Mouse (Mus musculus): ENCODE measurements around the gene Anxa11. TPM values are rescaled to one million over a fixed set of nuclear protein-coding genes. Genes with fewer than 3 reads are reported as not detected.

Gene Anxa11
- total and polyA plus RNA-seq, 2 experiments from 2014 or later = 4.2 to 4.5 TPM

DNA sequence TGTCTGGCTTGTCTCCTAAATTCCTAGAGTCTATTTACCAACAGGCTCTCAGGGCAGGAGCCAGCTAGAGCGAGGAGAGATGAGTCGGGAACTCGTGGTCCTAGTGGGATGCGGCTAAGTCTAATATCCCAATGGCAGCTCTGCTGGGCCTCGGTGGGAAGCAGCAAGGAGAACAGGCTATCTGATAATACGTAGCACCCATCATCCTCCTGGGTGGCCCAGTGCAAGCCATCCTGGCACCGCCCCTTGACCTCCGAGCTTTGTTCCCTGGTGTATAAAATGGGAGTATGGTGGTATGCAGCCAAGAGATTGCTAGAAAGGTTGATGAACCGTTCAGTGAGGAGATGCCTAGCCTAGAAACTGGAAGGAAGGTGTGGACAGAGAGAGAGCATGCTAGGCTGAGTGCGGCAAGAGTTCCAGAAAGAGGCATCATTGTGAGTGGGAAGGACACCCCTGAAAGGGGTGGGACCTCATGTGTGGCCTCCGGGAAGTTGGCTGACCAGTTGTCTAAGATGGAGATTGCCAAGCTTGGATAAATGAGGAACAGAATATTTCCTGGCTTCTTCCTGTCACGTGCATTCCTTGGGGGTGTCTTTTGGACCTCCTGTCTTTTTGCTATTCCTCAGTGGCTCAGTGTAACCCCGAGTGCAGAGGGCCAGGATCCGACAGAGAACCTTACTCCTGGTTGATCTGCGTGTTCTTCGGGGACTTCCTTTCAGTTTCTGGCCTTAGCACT, 11.9 kb downstream of the Anxa11 start:
- no peak overlapping the region for H3K4me3 ChIP-seq (ENCODE audit: low read length)
- no peak for TF ChIP-seq CTCF (IDR thresholded peaks at IDR 0.05; ENCODE audit: low read depth)
- H3K4me2 ChIP-seq (ENCODE audit: low read depth, low read length) = no peak overlapping the region
- DNase-seq (ENCODE audit: low spot score) (no peak), ATAC-seq (no peak)
- no peaks in the 10 kb centered on the region for H3K4me1 ChIP-seq (ENCODE audit: insufficient read depth, low read length)
- H3K27me3 ChIP-seq (ENCODE audit: insufficient read depth, low read length) = no peaks in the 10 kb centered on the region
- H3K27ac ChIP-seq = no peak overlapping the region
- 90% methylated on average over 16 of the region's 16 CpGs for WGBS
- H3K9ac ChIP-seq (replicated peaks; ENCODE audit: low read length) = no peak overlapping the region
- no peaks in the 10 kb centered on the region for H3K9me3 ChIP-seq (ENCODE audit: low read length)
- no peaks in the 10 kb centered on the region for H3K36me3 ChIP-seq (ENCODE audit: insufficient read depth, low read length)

DNA sequence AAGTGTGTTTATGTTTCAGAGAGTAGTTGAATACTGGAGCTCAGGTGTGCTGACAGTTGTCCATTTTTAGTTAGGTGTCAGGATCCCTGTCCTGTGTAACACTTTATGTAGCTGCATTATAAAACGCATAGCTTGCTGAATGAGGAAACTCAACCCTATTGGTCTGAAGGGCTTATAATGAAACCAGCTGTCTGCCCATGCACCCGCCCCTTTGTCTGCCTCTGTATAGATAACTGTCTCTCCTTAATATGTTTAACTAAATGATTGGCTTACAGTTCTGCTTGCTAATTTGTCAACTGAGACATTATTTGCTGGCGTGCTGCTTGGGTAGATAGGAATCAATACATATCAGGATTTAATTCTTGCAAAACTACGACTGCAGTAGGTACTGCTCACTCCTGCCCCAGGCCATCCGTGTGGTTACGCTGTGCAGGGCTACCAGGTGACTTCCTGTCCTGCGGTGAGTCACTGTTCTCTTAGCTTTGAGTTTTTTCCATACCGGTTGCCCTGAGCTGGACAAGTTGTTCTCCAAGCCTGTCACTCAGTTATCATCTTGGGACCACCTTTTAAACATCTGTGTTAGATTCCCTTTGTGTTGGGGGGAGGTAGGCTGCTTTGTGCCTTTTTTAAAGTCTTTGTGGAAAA, 13.4 kb downstream of the Anxa11 start:
- Histone ChIP-seq H3K4me3 (ENCODE audit: low read length) (no peak overlapping the region), H3K4me1 (ENCODE audit: insufficient read depth, low read length) (no peaks in the 10 kb centered on the region), H3K27me3 (ENCODE audit: insufficient read depth, low read length) (no peaks in the 10 kb centered on the region), H3K9me3 (ENCODE audit: low read length) (no peaks in the 10 kb centered on the region), H3K27ac (no peak overlapping the region), H3K36me3 (ENCODE audit: insufficient read depth, low read length) (no peaks in the 10 kb centered on the region), H3K4me2 (ENCODE audit: low read depth, low read length) (no peak overlapping the region), H3K9ac (replicated peaks; ENCODE audit: low read length) (no peak overlapping the region)
- TF ChIP-seq CTCF (IDR thresholded peaks at IDR 0.05; ENCODE audit: low read depth) = no peak
- no peak for ATAC-seq
- DNase-seq (ENCODE audit: low spot score) = no peak
- 71% methylated on average over 8 of the region's 8 CpGs for WGBS

DNA sequence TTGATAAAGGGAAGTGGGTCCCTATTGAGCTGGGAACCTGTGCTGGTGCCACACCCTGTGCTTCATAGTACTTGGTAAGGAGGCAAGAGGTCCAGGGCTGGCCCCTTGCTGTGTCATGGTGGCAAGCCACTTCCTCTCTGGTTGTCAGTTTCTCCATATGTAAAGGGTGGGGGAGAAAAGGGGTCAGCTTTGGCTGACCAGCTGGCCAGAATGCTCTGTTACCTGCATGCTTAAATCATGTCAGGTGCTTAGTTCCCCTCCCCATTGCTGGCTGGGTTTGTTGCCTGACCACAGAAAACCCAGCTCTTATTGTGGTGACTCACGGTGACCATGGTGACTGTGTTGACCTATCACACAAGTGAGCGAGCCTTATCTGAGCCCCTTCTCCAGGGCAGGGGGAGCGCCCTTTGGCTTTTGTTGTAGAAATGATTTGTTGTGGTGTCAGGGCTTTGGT, 15.2 kb downstream of the Anxa11 start:
- no peaks in the 10 kb centered on the region for H3K27me3 ChIP-seq (ENCODE audit: insufficient read depth, low read length)
- no peak overlapping the region for H3K27ac ChIP-seq
- WGBS = 57% methylated on average over 3 of the region's 3 CpGs
- no peak overlapping the region for H3K9ac ChIP-seq (replicated peaks; ENCODE audit: low read length)
- no peaks in the 10 kb centered on the region for H3K36me3 ChIP-seq (ENCODE audit: insufficient read depth, low read length)
- no peaks in the 10 kb centered on the region for H3K9me3 ChIP-seq (ENCODE audit: low read length)
- no peak for DNase-seq (ENCODE audit: low spot score)
- H3K4me3 ChIP-seq (ENCODE audit: low read length) = no peak overlapping the region
- TF ChIP-seq CTCF (IDR thresholded peaks at IDR 0.05; ENCODE audit: low read depth) = no peak
- no peaks in the 10 kb centered on the region for H3K4me1 ChIP-seq (ENCODE audit: insufficient read depth, low read length)
- no peak overlapping the region for H3K4me2 ChIP-seq (ENCODE audit: low read depth, low read length)
- no peak for ATAC-seq

DNA sequence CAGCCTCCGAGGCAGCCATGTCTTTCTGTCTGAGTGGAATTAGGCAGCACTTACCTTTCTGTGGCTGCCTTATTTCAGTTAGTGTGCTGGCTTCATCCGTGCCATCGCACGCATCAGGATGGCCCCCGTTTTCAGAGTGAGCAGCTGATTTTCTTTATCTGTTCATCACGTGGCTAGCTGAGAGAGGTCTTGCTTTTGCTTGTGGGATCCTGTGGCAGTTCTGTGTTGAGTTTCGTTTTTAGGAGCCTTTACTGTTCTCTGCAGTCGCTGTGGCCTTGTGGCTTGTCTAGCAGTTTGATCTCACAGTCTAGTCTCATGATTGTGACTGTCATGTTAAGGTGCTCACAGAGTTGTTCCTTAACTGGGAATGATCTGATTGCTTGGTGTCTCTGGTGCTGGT, 16.0 kb downstream of the Anxa11 start:
- Histone ChIP-seq H3K4me1 (ENCODE audit: insufficient read depth, low read length) (no peaks in the 10 kb centered on the region), H3K9me3 (ENCODE audit: low read length) (no peaks in the 10 kb centered on the region), H3K36me3 (ENCODE audit: insufficient read depth, low read length) (no peaks in the 10 kb centered on the region), H3K27ac (no peak overlapping the region), H3K27me3 (ENCODE audit: insufficient read depth, low read length) (no peaks in the 10 kb centered on the region), H3K4me3 (ENCODE audit: low read length) (no peak overlapping the region), H3K9ac (replicated peaks; ENCODE audit: low read length) (no peak overlapping the region), H3K4me2 (ENCODE audit: low read depth, low read length) (no peak overlapping the region)
- 90% methylated on average over 8 of the region's 8 CpGs for WGBS
- TF ChIP-seq CTCF (IDR thresholded peaks at IDR 0.05; ENCODE audit: low read depth) = no peak
- ATAC-seq (no peak), DNase-seq (ENCODE audit: low spot score) (no peak)

DNA sequence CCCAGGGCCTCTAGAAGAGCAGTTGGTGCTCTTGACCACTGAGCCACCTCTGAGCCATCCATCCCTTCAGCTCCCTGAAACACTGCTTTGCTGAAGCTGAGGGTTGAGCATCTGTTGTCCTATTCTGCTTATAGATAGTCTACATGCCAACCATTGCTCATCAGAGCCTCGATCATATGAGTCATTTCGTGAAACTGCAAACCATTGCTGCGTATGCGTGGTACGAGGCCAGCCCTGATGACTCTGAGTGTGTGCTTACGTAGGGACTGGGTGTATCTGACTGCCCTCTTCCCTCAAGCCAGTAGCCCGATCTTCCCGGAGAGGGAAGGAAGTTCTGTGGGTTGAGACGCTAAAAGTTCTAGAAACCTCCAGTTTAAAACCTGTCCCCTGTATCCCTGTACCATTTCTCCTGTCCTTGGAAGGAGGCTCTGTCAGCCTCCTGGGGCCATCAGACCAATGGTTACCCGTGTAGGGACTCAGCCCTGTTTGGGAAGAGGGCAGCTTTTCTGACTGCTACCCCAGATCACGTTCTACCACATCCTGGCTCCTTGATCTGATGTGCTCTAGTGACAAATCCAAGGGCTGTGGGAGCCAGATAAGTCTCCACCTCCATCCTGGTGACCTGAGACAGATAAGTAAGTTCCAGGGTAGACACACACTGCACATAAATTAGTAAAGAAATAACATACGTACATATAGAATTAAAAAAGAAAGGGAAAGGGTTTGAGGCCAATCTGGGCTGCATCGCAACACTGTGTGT, 20.0 kb downstream of the Anxa11 start:
- Histone ChIP-seq H3K4me2 (ENCODE audit: low read depth, low read length) (no peak overlapping the region), H3K36me3 (ENCODE audit: insufficient read depth, low read length) (no peaks in the 10 kb centered on the region), H3K4me3 (ENCODE audit: low read length) (no peak overlapping the region), H3K4me1 (ENCODE audit: insufficient read depth, low read length) (no peaks in the 10 kb centered on the region), H3K27me3 (ENCODE audit: insufficient read depth, low read length) (no peaks in the 10 kb centered on the region), H3K27ac (no peak overlapping the region), H3K9me3 (ENCODE audit: low read length) (no peaks in the 10 kb centered on the region), H3K9ac (replicated peaks; ENCODE audit: low read length) (no peak overlapping the region)
- no peak for ATAC-seq
- WGBS = 91% methylated on average over 13 of the region's 13 CpGs
- DNase-seq (ENCODE audit: low spot score) = no peak
- TF ChIP-seq CTCF (IDR thresholded peaks at IDR 0.05; ENCODE audit: low read depth) = no peak

DNA sequence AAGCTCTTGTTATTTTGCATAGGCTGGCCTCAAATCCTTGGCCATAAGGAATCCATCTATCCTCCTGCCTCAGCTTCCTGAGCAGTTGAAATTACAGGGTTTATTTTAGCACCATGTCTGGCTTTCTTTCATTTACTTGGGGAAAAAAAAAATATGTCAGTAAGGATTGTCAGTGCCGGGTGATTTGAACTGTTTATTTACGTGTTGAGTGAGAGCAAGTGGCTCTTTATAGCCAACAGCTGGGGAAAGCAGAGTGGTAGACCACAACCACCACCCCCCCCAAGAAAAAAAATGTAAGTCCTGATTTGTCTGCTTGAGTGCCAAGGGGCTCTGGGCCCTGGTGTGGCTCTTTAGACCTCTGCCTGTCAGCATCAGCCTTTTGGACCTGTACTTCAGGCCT, 21.8 kb downstream of the Anxa11 start:
- no peak overlapping the region for H3K27ac ChIP-seq
- WGBS = 94% methylated on average over 2 of the region's 2 CpGs
- H3K27me3 ChIP-seq (ENCODE audit: insufficient read depth, low read length) = no peaks in the 10 kb centered on the region
- ATAC-seq (no peak), DNase-seq (ENCODE audit: low spot score) (no peak)
- no peak overlapping the region for H3K4me2 ChIP-seq (ENCODE audit: low read depth, low read length)
- H3K4me1 ChIP-seq (ENCODE audit: insufficient read depth, low read length) = no peaks in the 10 kb centered on the region
- no peaks in the 10 kb centered on the region for H3K9me3 ChIP-seq (ENCODE audit: low read length)
- H3K4me3 ChIP-seq (ENCODE audit: low read length) = no peak overlapping the region
- H3K9ac ChIP-seq (replicated peaks; ENCODE audit: low read length) = no peak overlapping the region
- no peak for TF ChIP-seq CTCF (IDR thresholded peaks at IDR 0.05; ENCODE audit: low read depth)
- H3K36me3 ChIP-seq (ENCODE audit: insufficient read depth, low read length) = no peaks in the 10 kb centered on the region

All from hindbrain, postnatal 0 days (tissue).